Mouse (Mus musculus): ENCODE data around the gene Samd1. TPM values are rescaled to one million over a fixed set of nuclear protein-coding genes. Genes with fewer than 3 reads are reported as not detected.

Samd1 gene
- total and polyA plus RNA-seq, 2 experiments: 4.0 to 11.9 TPM

DNA sequence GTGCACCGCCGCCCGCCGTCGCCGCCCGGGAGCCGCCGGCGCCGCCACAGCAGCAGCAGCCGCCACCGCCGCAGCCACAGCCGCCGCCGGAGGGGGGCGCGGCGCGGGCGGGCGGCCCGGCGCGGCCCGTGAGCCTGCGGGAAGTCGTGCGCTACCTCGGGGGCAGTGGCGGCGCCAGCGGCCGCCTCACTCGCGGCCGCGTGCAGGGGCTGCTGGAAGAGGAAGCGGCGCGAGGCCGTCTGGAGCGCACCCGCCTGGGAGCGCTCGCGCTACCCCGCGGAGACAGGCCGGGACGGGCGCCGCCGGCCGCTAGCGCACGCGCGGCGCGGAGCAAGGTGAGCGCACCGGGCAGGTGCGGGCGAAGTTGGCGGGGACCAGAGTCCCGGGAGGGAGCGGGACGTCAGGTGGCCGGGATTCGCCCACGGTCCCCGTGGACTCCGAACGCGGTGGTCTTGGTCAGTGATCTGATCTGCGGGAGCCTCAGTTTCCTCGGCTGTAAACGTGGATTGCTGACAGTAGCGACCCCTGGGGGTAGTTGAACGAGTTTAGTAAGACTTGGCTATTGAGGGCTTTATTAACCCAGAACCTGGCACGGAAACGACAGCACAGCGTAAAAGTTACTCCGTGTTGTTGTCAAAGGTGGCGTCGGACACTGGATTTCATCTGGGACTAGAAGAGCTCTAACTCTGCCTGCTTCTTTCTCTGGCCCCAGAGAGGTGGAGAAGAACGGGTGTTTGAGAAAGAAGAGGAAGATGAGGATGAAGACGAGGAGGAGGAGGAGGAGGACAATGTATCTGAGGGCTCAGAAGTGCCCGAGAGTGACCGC is 972 bp downstream of the Samd1 start:
- peak overlapping the region; percentile 63 for H3K27ac ChIP-seq (replicated peaks; ENCODE audit: insufficient read depth, low read depth, low read length)
- H3K27me3 ChIP-seq (ENCODE audit: control insufficient read depth, insufficient read depth, low read length): no peaks in the 10 kb centered on the region
- H3K9ac ChIP-seq (ENCODE audit: low read depth, low read length): peak overlapping the region; percentile 82
- DNase-seq (ENCODE audit: extremely low read depth, low read depth, low spot score): peak; percentile 70
- 10% methylated on average over 89 of the region's 92 CpGs for WGBS
- peak overlapping the region; percentile 71 for H3K4me3 ChIP-seq (ENCODE audit: insufficient read depth, low read depth, low read length)
- H3K79me2 ChIP-seq (ENCODE audit: control insufficient read depth, insufficient read depth, low read length): no peaks in the 10 kb centered on the region
- H3K36me3 ChIP-seq (ENCODE audit: control insufficient read depth, insufficient read depth, low read length): no peaks in the 10 kb centered on the region; the same call in 1 of the 2 replicates
- peaks cover 21% of the 10 kb centered on the region for H3K4me1 ChIP-seq (ENCODE audit: control insufficient read depth, insufficient read depth, low read length)
- TF ChIP-seq CTCF (IDR thresholded peaks at IDR 0.05; ENCODE audit: low read depth, low read length) (no peak), POLR2A (IDR thresholded peaks at IDR 0.05; ENCODE audit: extremely low read depth, insufficient read depth, low read length) (no peak)

DNA sequence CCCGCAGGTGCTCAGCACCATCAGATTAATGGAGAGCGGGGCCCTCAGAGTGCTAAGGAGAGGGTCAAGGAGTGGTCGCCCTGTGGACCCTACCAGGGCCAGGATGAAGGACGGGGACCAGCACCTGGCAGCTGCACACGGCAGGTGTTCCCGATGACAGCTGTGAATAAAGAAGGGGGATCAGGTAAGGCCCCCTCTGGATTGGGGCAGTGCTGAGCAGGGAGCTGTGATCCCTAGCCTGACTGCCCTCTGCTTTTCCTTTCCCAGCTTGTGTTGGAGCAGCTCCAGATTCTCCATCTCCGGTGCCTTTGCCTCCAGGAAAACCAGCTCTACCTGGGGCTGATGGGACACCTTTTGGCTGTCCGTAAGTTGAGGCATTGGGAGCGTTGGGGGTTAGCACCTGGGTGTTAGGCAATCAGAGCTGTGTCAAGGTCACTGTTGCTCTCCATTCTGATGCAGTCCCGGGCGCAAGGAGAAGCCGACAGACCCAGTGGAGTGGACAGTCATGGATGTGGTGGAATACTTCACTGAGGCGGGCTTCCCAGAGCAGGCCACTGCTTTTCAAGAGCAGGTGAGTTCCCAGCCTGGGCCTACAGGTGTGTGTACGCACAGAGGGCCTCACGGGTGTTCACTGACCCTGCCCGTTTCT is 1.7 kb downstream of the Samd1 start:
- peak overlapping the region; percentile 82; the same call in 1 of the 2 replicates for H3K9ac ChIP-seq (ENCODE audit: low read depth, low read length)
- DNase-seq (ENCODE audit: extremely low read depth, low read depth, low spot score): peak; percentile 58
- no peak for TF ChIP-seq CTCF (IDR thresholded peaks at IDR 0.05; ENCODE audit: low read depth, low read length)
- no peak for TF ChIP-seq POLR2A (IDR thresholded peaks at IDR 0.05; ENCODE audit: extremely low read depth, insufficient read depth, low read length)
- no peaks in the 10 kb centered on the region for H3K79me2 ChIP-seq (ENCODE audit: control insufficient read depth, insufficient read depth, low read length)
- H3K4me3 ChIP-seq (ENCODE audit: insufficient read depth, low read depth, low read length): no peak overlapping the region
- H3K36me3 ChIP-seq (ENCODE audit: control insufficient read depth, insufficient read depth, low read length): no peaks in the 10 kb centered on the region; the same call in 1 of the 2 replicates
- peaks cover 25% of the 10 kb centered on the region for H3K4me1 ChIP-seq (ENCODE audit: control insufficient read depth, insufficient read depth, low read length)
- no peaks in the 10 kb centered on the region for H3K27me3 ChIP-seq (ENCODE audit: control insufficient read depth, insufficient read depth, low read length)
- 40% methylated on average over 16 of the region's 16 CpGs for WGBS
- H3K27ac ChIP-seq (replicated peaks; ENCODE audit: insufficient read depth, low read depth, low read length): no peak overlapping the region

- no peaks in the 10 kb centered on the region for H3K27me3 ChIP-seq (ENCODE audit: control insufficient read depth, insufficient read depth, low read length)
- 91% methylated on average over 2 of the region's 2 CpGs for WGBS
- TF ChIP-seq CTCF (IDR thresholded peaks at IDR 0.05; ENCODE audit: low read depth, low read length) (no peak), POLR2A (IDR thresholded peaks at IDR 0.05; ENCODE audit: extremely low read depth, insufficient read depth, low read length) (no peak)
- no peak overlapping the region for H3K4me3 ChIP-seq (ENCODE audit: insufficient read depth, low read depth, low read length)
- H3K79me2 ChIP-seq (ENCODE audit: control insufficient read depth, insufficient read depth, low read length): no peaks in the 10 kb centered on the region
- H3K9ac ChIP-seq (ENCODE audit: low read depth, low read length): no peak overlapping the region
- peaks cover 25% of the 10 kb centered on the region for H3K4me1 ChIP-seq (ENCODE audit: control insufficient read depth, insufficient read depth, low read length)
- no peaks in the 10 kb centered on the region; the same call in 1 of the 2 replicates for H3K36me3 ChIP-seq (ENCODE audit: control insufficient read depth, insufficient read depth, low read length)
- H3K27ac ChIP-seq (replicated peaks; ENCODE audit: insufficient read depth, low read depth, low read length): no peak overlapping the region
- no peak for DNase-seq (ENCODE audit: extremely low read depth, low read depth, low spot score)
Observed at GRCm38 (mm10) chr8:83999825-84000224, 2.4 kb downstream of the Samd1 start.

DNA sequence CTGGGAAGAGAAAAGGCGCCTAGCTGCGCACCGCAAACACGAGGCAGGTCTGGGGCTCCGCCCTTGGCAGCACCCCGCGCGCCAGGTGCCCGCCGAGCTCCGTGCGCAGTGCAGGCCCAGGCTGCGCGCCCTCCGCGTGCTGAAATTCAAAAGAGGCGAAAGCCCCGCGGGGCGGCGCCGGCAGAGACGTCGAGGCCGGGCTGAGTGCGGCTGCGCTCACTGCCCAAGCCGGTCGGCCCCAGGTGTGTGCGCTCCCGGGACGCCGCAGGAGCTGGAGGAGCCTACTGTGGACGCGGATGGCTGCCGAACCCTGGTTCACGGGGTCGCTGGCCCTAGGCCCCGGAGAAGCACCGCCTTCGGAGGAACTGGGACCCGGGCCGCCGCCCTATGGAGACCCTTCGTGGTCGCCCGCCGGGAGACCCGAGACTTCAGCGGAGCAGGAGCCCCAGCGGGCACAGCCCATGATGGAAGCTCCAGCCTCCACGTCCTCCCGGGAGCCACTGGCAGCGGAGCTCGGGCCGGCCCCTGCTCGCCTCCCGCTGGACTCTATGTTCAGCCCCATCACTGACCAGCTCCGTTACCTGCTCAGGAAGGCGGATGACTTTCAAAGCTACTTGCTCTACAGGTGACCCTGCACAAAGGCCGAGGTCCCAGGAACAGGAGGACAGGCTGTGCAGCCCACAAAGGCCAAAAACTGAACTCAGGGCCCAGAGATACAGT is 4.0 kb downstream of the Samd1 start, which contains the start of gene 1700067K01Rik:
Gene 1700067K01Rik (plus strand): TSS at position 222 of the 720 bp plus-strand sequence.
- peaks cover 27% of the 10 kb centered on the region for H3K4me1 ChIP-seq (ENCODE audit: control insufficient read depth, insufficient read depth, low read length)
- no peak within 1 kb of the TSS for H3K4me3 ChIP-seq (ENCODE audit: insufficient read depth, low read depth, low read length)
- H3K27me3 ChIP-seq (ENCODE audit: control insufficient read depth, insufficient read depth, low read length): no peaks in the 10 kb centered on the region
- H3K36me3 ChIP-seq (ENCODE audit: control insufficient read depth, insufficient read depth, low read length): no peaks in the 10 kb centered on the region
- no peak for TF ChIP-seq CTCF (IDR thresholded peaks at IDR 0.05; ENCODE audit: low read depth, low read length)
- WGBS: 82% methylated on average over 61 of the region's 61 CpGs
- DNase-seq (ENCODE audit: extremely low read depth, low read depth, low spot score): no peak
- no peaks in the 10 kb centered on the region for H3K79me2 ChIP-seq (ENCODE audit: control insufficient read depth, insufficient read depth, low read length)
- H3K9ac ChIP-seq (ENCODE audit: low read depth, low read length): no peak within 1 kb of the TSS
- H3K27ac ChIP-seq (replicated peaks; ENCODE audit: insufficient read depth, low read depth, low read length): no peak within 1 kb of the TSS

DNA sequence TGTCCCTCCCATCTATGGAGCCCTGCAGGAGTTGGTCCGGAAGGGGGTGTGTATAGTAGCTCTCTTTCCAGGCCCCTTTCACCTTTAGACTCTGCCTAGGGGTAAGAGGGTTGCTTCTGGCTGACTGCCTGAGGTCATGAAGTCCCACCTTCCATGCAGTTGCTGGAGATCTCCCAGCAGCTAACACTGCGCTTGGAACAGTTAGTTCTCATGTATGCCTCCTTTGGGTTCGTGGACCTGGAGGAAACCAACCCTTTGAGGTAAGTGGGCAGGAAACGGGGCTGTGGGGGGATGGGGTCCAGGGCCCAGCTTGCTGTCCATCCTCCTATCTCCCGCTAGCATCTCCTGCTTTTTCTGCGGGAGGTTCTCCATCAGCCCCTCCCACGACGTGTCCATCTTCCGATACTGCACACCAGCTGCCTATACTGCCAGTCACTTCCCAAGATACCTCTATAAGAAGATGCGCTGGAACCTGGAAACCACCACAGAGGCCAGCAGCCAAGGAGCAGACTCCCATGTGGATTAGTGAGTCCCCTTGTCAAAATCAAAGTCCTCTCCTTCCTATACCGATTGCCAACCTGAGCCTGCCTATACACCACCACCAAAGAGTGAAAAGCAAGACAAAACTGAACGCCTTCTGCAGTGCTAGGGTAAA is 5.6 kb downstream of the Samd1 start:
- WGBS: 35% methylated on average over 12 of the region's 12 CpGs
- H3K27ac ChIP-seq (replicated peaks; ENCODE audit: insufficient read depth, low read depth, low read length): no peak overlapping the region
- TF ChIP-seq POLR2A (IDR thresholded peaks at IDR 0.05; ENCODE audit: extremely low read depth, insufficient read depth, low read length) (no peak), CTCF (IDR thresholded peaks at IDR 0.05; ENCODE audit: low read depth, low read length) (no peak)
- H3K9ac ChIP-seq (ENCODE audit: low read depth, low read length): no peak overlapping the region; the same call in 1 of the 2 replicates
- H3K36me3 ChIP-seq (ENCODE audit: control insufficient read depth, insufficient read depth, low read length): no peaks in the 10 kb centered on the region
- H3K4me3 ChIP-seq (ENCODE audit: insufficient read depth, low read depth, low read length): no peak overlapping the region
- H3K27me3 ChIP-seq (ENCODE audit: control insufficient read depth, insufficient read depth, low read length): no peaks in the 10 kb centered on the region
- peak; percentile 56 for DNase-seq (ENCODE audit: extremely low read depth, low read depth, low spot score)
- no peaks in the 10 kb centered on the region for H3K79me2 ChIP-seq (ENCODE audit: control insufficient read depth, insufficient read depth, low read length)
- peaks cover 27% of the 10 kb centered on the region for H3K4me1 ChIP-seq (ENCODE audit: control insufficient read depth, insufficient read depth, low read length)

Data from liver, adult 2 months (tissue).